In genomic region chr2:117660217-117660924, GRCm38 (mm10) we compare ENCODE assay signal across 30 mouse cellular contexts.
A peak's percentile ranks its signal among the peaks of the same experiment; 100 is the strongest.
DNase-seq lines count a peak whose midpoint lies in the region; ATAC-seq and TF ChIP-seq lines count a peak whose summit lies in the region.
"Had no signal": no experiment of that assay in that cellular context is flagged by ENCODE, and none has a peak within 500 bp of the region (broad histone marks: within the 10 kb centered on the region; RNA-seq: fewer than 3 reads in every experiment).

No protein-coding gene starts in this region.

- no peaks in the 10 kb centered on the region for H3K4me1 ChIP-seq in liver, adult 2 months (ENCODE audit: control insufficient read depth, insufficient read depth, low read length)
- no peaks in the 10 kb centered on the region for H3K4me1 ChIP-seq in liver, embryonic 11.5 days (replicated peaks; ENCODE audit: control insufficient read depth, insufficient read depth, low read length)
- 0 out of 2 replicates have a peak, but pooled peaks cover 2% of the 10 kb centered on the region for H3K4me1 ChIP-seq in lung, embryonic 15.5 days
- H3K4me1 ChIP-seq in lung, adult 2 months (ENCODE audit: control insufficient read depth, insufficient read depth, low read length) = no peaks in the 10 kb centered on the region
- no peaks in the 10 kb centered on the region for H3K4me1 ChIP-seq in lung, postnatal 0 days (ENCODE audit: insufficient read depth, low read depth, low read length)
- H3K4me1 ChIP-seq: embryonic facial prominence, embryonic 15.5 days; forebrain, embryonic 10.5 days; forebrain, embryonic 12.5 days had no signal

- WGBS in liver, adult 2 months = 76% methylated on average over 3 of the region's 3 CpGs
- WGBS in liver, embryonic 11.5 days = 85% methylated on average over 3 of the region's 3 CpGs
- 53% methylated on average over 3 of the region's 3 CpGs for WGBS in lung, embryonic 15.5 days
- 68% methylated on average over 3 of the region's 3 CpGs for WGBS in lung, adult 2 months
- 57% methylated on average over 3 of the region's 3 CpGs for WGBS in lung, postnatal 0 days

- ATAC-seq in liver, embryonic 11.5 days (replicated peaks; ENCODE audit: low FRiP score) = no peak
- ATAC-seq in lung, embryonic 15.5 days (ENCODE audit: borderline replicate concordance, extremely low read depth, low FRiP score, low TSS enrichment) = peak; percentile 60; the same call in 1 of the 2 replicates
- no peak for ATAC-seq in lung, postnatal 0 days
- ATAC-seq: activated CD4-positive, CD25-positive, alpha-beta regulatory T cell, adult 4 months; CD4-positive, CD25-positive, alpha-beta regulatory T cell, adult 4 months; forebrain, embryonic 14.5 days; forebrain, embryonic 16.5 days had no signal

- no peak overlapping the region for H3K9ac ChIP-seq in liver, adult 2 months (ENCODE audit: low read depth, low read length)
- H3K9ac ChIP-seq in liver, embryonic 11.5 days (ENCODE audit: low read depth, low read length) = no peak overlapping the region
- no peak overlapping the region for H3K9ac ChIP-seq in lung, embryonic 15.5 days
- H3K9ac ChIP-seq in lung, postnatal 0 days (replicated peaks; ENCODE audit: low read depth) = no peak overlapping the region
- H3K9ac ChIP-seq: embryonic facial prominence, embryonic 13.5 days; embryonic facial prominence, embryonic 15.5 days; forebrain, embryonic 12.5 days had no signal

- no peaks in the 10 kb centered on the region for H3K9me3 ChIP-seq in liver, embryonic 11.5 days (ENCODE audit: control insufficient read depth, low read length)
- H3K9me3 ChIP-seq in lung, embryonic 15.5 days = no peaks in the 10 kb centered on the region
- no peaks in the 10 kb centered on the region for H3K9me3 ChIP-seq in lung, postnatal 0 days (ENCODE audit: low read length)
- H3K9me3 ChIP-seq: embryonic facial prominence, embryonic 13.5 days; embryonic facial prominence, embryonic 15.5 days; forebrain, embryonic 10.5 days; forebrain, embryonic 12.5 days; G1E had no signal

- H3K79me2 ChIP-seq in liver, adult 2 months (ENCODE audit: control insufficient read depth, insufficient read depth, low read length) = no peaks in the 10 kb centered on the region

- H3K27me3 ChIP-seq in liver, adult 2 months (ENCODE audit: control insufficient read depth, insufficient read depth, low read length) = no peaks in the 10 kb centered on the region
- no peaks in the 10 kb centered on the region for H3K27me3 ChIP-seq in liver, embryonic 11.5 days (replicated peaks; ENCODE audit: control insufficient read depth, insufficient read depth, low read length)
- no peaks in the 10 kb centered on the region for H3K27me3 ChIP-seq in lung, embryonic 15.5 days
- no peaks in the 10 kb centered on the region for H3K27me3 ChIP-seq in lung, postnatal 0 days (replicated peaks; ENCODE audit: insufficient read depth, low read length)
- H3K27me3 ChIP-seq: CH12.LX; embryonic facial prominence, embryonic 13.5 days; embryonic facial prominence, embryonic 15.5 days; forebrain, embryonic 12.5 days had no signal

- no peak overlapping the region for H3K4me2 ChIP-seq in liver, embryonic 11.5 days
- no peak overlapping the region for H3K4me2 ChIP-seq in lung, embryonic 15.5 days
- no peak overlapping the region for H3K4me2 ChIP-seq in lung, postnatal 0 days (replicated peaks; ENCODE audit: low read depth, low read length)
- H3K4me2 ChIP-seq: embryonic facial prominence, embryonic 13.5 days; embryonic facial prominence, embryonic 15.5 days; forebrain, embryonic 12.5 days had no signal

- peak; percentile 23 for DNase-seq in liver, adult 2 months (ENCODE audit: extremely low read depth, low read depth, low spot score)
- no peak for DNase-seq in liver, embryonic 11.5 days (ENCODE audit: low spot score)
- DNase-seq in lung, adult 2 months = no peak
- DNase-seq in lung, postnatal 0 days (ENCODE audit: low spot score) = peak; percentile 39
- no peak for DNase-seq in lung, postnatal 25 days (ENCODE audit: low spot score)
- peak; percentile 62 for DNase-seq in Muller cell, postnatal 12 days (ENCODE audit: inconsistent ontology term)
- no peak for DNase-seq in T-cell, adult 2 months (ENCODE audit: low spot score)
- DNase-seq: adrenal gland, adult 2 months; adrenal gland, postnatal 10 days; adrenal gland, postnatal 25 days; B cell, adult 2 months; cerebellum, adult 11 months; cerebellum, adult 18-20 months; cerebellum, adult 8-10 months; cerebellum, adult 9-11 months; cerebellum, postnatal 14 days; cerebellum, postnatal 36 days; embryo, embryonic 11 days had no signal

- no peak overlapping the region for H3K4me3 ChIP-seq in liver, adult 2 months (ENCODE audit: insufficient read depth, low read depth, low read length)
- H3K4me3 ChIP-seq in liver, embryonic 11.5 days (ENCODE audit: low read depth, low read length) = no peak overlapping the region
- H3K4me3 ChIP-seq in lung, embryonic 15.5 days = no peak overlapping the region
- no peak overlapping the region for H3K4me3 ChIP-seq in lung, adult 2 months (replicated peaks; ENCODE audit: extremely low read depth, low read depth, low read length)
- H3K4me3 ChIP-seq in lung, postnatal 0 days (ENCODE audit: low read depth, low read length) = no peak overlapping the region
- H3K4me3 ChIP-seq: embryonic facial prominence, embryonic 13.5 days; embryonic facial prominence, embryonic 15.5 days; erythroblast, embryonic 14.5 days; forebrain, embryonic 10.5 days; forebrain, embryonic 12.5 days had no signal

- H3K36me3 ChIP-seq in liver, adult 2 months (ENCODE audit: control insufficient read depth, insufficient read depth, low read length) = no peaks in the 10 kb centered on the region
- no peaks in the 10 kb centered on the region for H3K36me3 ChIP-seq in liver, embryonic 11.5 days (ENCODE audit: control insufficient read depth, insufficient read depth, low read length)
- no peaks in the 10 kb centered on the region for H3K36me3 ChIP-seq in lung, embryonic 15.5 days
- H3K36me3 ChIP-seq in lung, postnatal 0 days (ENCODE audit: insufficient read depth, low read length) = no peaks in the 10 kb centered on the region
- H3K36me3 ChIP-seq: embryonic facial prominence, embryonic 13.5 days; embryonic facial prominence, embryonic 15.5 days; forebrain, embryonic 10.5 days; forebrain, embryonic 12.5 days; G1E had no signal

- H3K27ac ChIP-seq in liver, adult 2 months (replicated peaks; ENCODE audit: insufficient read depth, low read depth, low read length) = no peak overlapping the region
- no peak overlapping the region for H3K27ac ChIP-seq in liver, embryonic 11.5 days (ENCODE audit: low read depth, low read length)
- H3K27ac ChIP-seq in lung, embryonic 15.5 days = peak overlapping the region; percentile 39
- no peak overlapping the region for H3K27ac ChIP-seq in lung, postnatal 0 days (ENCODE audit: low read length)
- H3K27ac ChIP-seq: embryonic facial prominence, embryonic 13.5 days; embryonic facial prominence, embryonic 15.5 days; forebrain, embryonic 10.5 days; forebrain, embryonic 12.5 days had no signal

- TF ChIP-seq EP300 in lung, postnatal 0 days (IDR thresholded peaks at IDR 0.05) = no peak

- TF ChIP-seq CTCF in liver, adult 2 months (IDR thresholded peaks at IDR 0.05; ENCODE audit: low read depth, low read length) = no peak
- no peak for TF ChIP-seq CTCF in lung, adult 2 months (IDR thresholded peaks at IDR 0.05; ENCODE audit: insufficient read depth, low read length)
- TF ChIP-seq CTCF in lung, postnatal 0 days (IDR thresholded peaks at IDR 0.05) = no peak

- no peak for TF ChIP-seq POLR2A in liver, adult 2 months (IDR thresholded peaks at IDR 0.05; ENCODE audit: extremely low read depth, insufficient read depth, low read length)
- no peak for TF ChIP-seq POLR2A in lung, adult 2 months (IDR thresholded peaks at IDR 0.05; ENCODE audit: borderline replicate concordance, extremely low read depth, low read depth, low read length)

Comparison
In these comparisons a context has a peak if more than half of its experiments do, and no peak if none do; other contexts are left out.
1. DNase-seq: peak in liver, adult 2 months (single experiment), lung, postnatal 0 days (single experiment) and Muller cell, postnatal 12 days (single experiment); none in liver, embryonic 11.5 days (single experiment), lung, adult 2 months (single experiment), lung, postnatal 25 days (single experiment) and T-cell, adult 2 months (single experiment).